Mouse (Mus musculus) limb, embryonic 15.5 days (tissue): ENCODE measurements around the gene 1700037H04Rik. TPM values are rescaled to one million over a fixed set of nuclear protein-coding genes. Genes with fewer than 3 reads are reported as not detected.

ENCODE experiments used
- ATAC-seq: fragments of 200-750 bp; cut with Nextera tagmentation; 2 replicates; pipeline ENCODE4 v1.8.0; 2017; ENCODE audit warnings: low read depth, moderate TSS enrichment; ENCODE audit not compliant: insufficient number of reproducible peaks, low FRiP score, low TSS enrichment
- H3K27ac ChIP-seq: fragments of 300-500 bp; sonication (generic); 2 replicates; pipeline ENCODE4 v1.5.1; 2015; ENCODE audit warnings: moderate library complexity, mild to moderate bottlenecking, inconsistent platforms
- H3K27me3 ChIP-seq: fragments of 300-500 bp; sonication (generic); 2 replicates; pipeline ENCODE4 v1.6.1; 2015; ENCODE audit warnings: inconsistent platforms
- H3K36me3 ChIP-seq: fragments of 300-500 bp; sonication (generic); 2 replicates; pipeline ENCODE4 v1.6.1; 2015; ENCODE audit warnings: inconsistent platforms
- H3K4me1 ChIP-seq: fragments of 300-500 bp; sonication (generic); 2 replicates; pipeline ENCODE4 v1.6.1; 2015; ENCODE audit warnings: inconsistent platforms
- H3K4me2 ChIP-seq: fragments of 300-500 bp; sonication (generic); 2 replicates; pipeline ENCODE4 v1.6.1; 2015; ENCODE audit warnings: mild to moderate bottlenecking, inconsistent platforms
- H3K4me3 ChIP-seq: fragments of 300-500 bp; sonication (generic); 2 replicates; pipeline ENCODE4 v1.5.1; 2015; ENCODE audit warnings: mild to moderate bottlenecking, inconsistent platforms
- H3K9ac ChIP-seq: fragments of 300-500 bp; sonication (generic); 2 replicates; pipeline ENCODE4 v1.6.1; 2015; ENCODE audit warnings: inconsistent platforms
- H3K9me3 ChIP-seq: fragments of 300-500 bp; sonication (generic); 2 replicates; pipeline ENCODE4 v1.6.1; 2016; ENCODE audit warnings: inconsistent platforms
- WGBS: fragments of 180-500 bp; shearing (Covaris S2); methylation state at CpG from one replicate; pipeline ENCODE4 v1.1.7; 2015; 5-methylcytosine and 5-hydroxymethylcytosine counted together
- polyA plus RNA-seq: library from polyadenylated mRNA; unstranded; fragments of >200 nt; fragmentation: Nextera tagmentation; extraction: Ambion mirVana; gene quantifications from 2 replicates; pipeline ENCODE4 v1.2.1, GENCODE M21; 2015

1700037H04Rik gene
- polyA plus RNA-seq, 1 experiment from 2014 or later = 56.0 TPM

GRCm38 (mm10) chr2:131142592-131142991 lies 17.3 kb downstream of the 1700037H04Rik start:
- H3K4me3 ChIP-seq = no peak overlapping the region
- H3K4me1 ChIP-seq = peaks cover 10% of the 10 kb centered on the region
- no peak for ATAC-seq
- 33% methylated on average over 18 of the region's 18 CpGs for WGBS
- peak overlapping the region; percentile 33; the same call in 1 of the 2 replicates for H3K27ac ChIP-seq
- no peak overlapping the region for H3K9ac ChIP-seq
- H3K9me3 ChIP-seq = no peaks in the 10 kb centered on the region
- peaks cover 96% of the 10 kb centered on the region for H3K36me3 ChIP-seq
- no peaks in the 10 kb centered on the region for H3K27me3 ChIP-seq
- H3K4me2 ChIP-seq = no peak overlapping the region

GRCm38 (mm10) chr2:131141336-131141986 lies 18.4 kb downstream of the 1700037H04Rik start:
- Histone ChIP-seq H3K9ac (no peak overlapping the region), H3K27ac (no peak overlapping the region), H3K9me3 (no peaks in the 10 kb centered on the region), H3K27me3 (no peaks in the 10 kb centered on the region), H3K36me3 (peaks cover 96% of the 10 kb centered on the region), H3K4me1 (peaks cover 10% of the 10 kb centered on the region), H3K4me3 (no peak overlapping the region), H3K4me2 (no peak overlapping the region)
- WGBS = 90% methylated on average over 8 of the region's 8 CpGs
- ATAC-seq = no peak

- H3K36me3 ChIP-seq = peaks cover 94% of the 10 kb centered on the region
- H3K27ac ChIP-seq = no peak overlapping the region
- no peak overlapping the region for H3K4me2 ChIP-seq
- 72% methylated on average over 5 of the region's 5 CpGs for WGBS
- no peak overlapping the region for H3K4me3 ChIP-seq
- no peak for ATAC-seq
- no peaks in the 10 kb centered on the region for H3K9me3 ChIP-seq
- H3K4me1 ChIP-seq = peaks cover 8% of the 10 kb centered on the region
- H3K27me3 ChIP-seq = no peaks in the 10 kb centered on the region
- H3K9ac ChIP-seq = no peak overlapping the region
Observed at GRCm38 (mm10) chr2:131140533-131140905, 19.4 kb downstream of the 1700037H04Rik start.

DNA sequence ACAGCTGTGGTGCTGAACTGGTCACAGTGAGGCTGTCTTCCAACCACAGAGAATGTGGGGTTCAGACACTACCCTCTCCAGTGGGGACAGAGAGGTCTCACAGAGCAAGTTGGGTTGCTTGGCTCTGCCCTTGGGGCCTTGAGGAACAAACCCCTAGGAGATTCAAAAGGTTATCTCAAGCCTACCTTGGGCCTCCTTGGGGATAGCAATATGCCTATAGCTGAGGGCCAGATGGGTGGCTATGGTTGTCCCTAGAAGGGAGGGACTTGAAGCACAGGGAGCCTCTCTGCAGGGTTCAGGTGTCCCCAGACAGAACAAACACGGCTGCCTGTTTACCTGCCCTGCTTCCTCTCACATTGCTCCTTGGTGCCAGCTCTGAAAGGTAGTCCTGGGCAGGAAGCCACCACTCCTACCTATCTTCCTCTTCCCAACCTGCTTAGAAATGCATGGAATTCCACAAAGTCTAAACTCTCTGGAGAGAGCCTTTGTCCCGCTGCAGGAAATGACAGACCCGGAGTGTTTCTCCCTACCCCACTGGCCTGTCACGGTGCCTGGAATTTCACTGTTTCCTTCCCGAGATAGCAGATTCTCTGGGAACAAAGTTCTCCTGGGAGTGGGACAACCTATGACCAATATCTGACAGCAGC lies 19.9 kb downstream of the 1700037H04Rik start:
- H3K9ac ChIP-seq = no peak overlapping the region
- H3K4me3 ChIP-seq = no peak overlapping the region
- H3K36me3 ChIP-seq = peaks cover 94% of the 10 kb centered on the region
- H3K27ac ChIP-seq = no peak overlapping the region; the same call in 1 of the 2 replicates
- peaks cover 12% of the 10 kb centered on the region; the same call in 1 of the 2 replicates for H3K4me1 ChIP-seq
- no peaks in the 10 kb centered on the region for H3K9me3 ChIP-seq
- no peak for ATAC-seq
- WGBS = 47% methylated on average over 5 of the region's 5 CpGs
- H3K27me3 ChIP-seq = no peaks in the 10 kb centered on the region
- no peak overlapping the region for H3K4me2 ChIP-seq

- 75% methylated on average over 5 of the region's 5 CpGs for WGBS
- no peak overlapping the region for H3K4me2 ChIP-seq
- H3K27ac ChIP-seq = no peak overlapping the region
- H3K27me3 ChIP-seq = no peaks in the 10 kb centered on the region
- H3K9ac ChIP-seq = no peak overlapping the region
- H3K36me3 ChIP-seq = peaks cover 94% of the 10 kb centered on the region
- no peak overlapping the region for H3K4me3 ChIP-seq
- no peaks in the 10 kb centered on the region for H3K9me3 ChIP-seq
- H3K4me1 ChIP-seq = peaks cover 12% of the 10 kb centered on the region; the same call in 1 of the 2 replicates
- ATAC-seq = no peak
Observed at GRCm38 (mm10) chr2:131139287-131139686, 20.6 kb downstream of the 1700037H04Rik start.

DNA sequence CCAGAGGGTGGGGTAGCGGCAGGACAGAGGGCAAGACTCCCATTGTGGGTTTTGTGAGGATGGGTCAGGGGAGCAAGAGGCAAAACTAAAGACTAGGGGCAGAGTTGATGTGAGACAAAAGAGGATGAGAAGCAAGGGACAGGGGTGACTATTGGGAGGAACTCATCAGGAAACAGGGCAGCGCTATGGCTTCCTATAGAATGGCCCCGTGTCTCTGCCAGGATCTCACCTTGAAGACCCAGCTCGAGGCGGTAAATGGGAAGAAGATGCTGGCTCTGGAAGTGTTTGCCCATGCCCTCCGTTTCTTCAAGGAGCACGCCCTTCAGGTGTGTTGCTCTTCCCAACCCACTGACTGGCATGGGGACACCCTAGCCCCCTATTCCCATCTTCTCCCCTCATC lies 21.1 kb downstream of the 1700037H04Rik start:
- Histone ChIP-seq H3K4me1 (peaks cover 12% of the 10 kb centered on the region; the same call in 1 of the 2 replicates), H3K36me3 (peaks cover 96% of the 10 kb centered on the region), H3K4me2 (no peak overlapping the region), H3K27me3 (no peaks in the 10 kb centered on the region), H3K9me3 (no peaks in the 10 kb centered on the region), H3K9ac (no peak overlapping the region), H3K27ac (no peak overlapping the region), H3K4me3 (no peak overlapping the region)
- 87% methylated on average over 7 of the region's 7 CpGs for WGBS
- no peak for ATAC-seq

DNA sequence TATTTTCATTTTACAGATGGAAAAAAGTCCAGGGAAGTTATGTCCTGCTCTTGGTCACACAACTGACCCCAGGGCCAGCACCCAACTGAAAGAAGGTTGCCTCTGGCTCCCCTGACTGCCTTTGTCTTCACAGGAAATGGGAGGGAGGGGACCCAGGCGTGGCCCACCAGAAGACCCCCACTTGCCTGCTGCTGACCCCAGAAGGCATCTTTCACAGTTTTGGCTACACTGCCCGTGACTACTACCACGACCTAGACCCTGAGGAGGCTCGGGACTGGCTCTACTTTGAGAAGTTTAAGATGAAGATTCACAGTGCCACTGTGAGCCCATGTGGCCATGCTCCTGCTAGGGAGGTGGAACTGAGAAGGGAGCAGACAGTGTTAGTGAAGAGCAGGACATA lies 21.6 kb downstream of the 1700037H04Rik start:
- H3K9ac ChIP-seq = no peak overlapping the region
- H3K27me3 ChIP-seq = no peaks in the 10 kb centered on the region
- H3K4me3 ChIP-seq = no peak overlapping the region
- no peak overlapping the region for H3K4me2 ChIP-seq
- 84% methylated on average over 4 of the region's 4 CpGs for WGBS
- peaks cover 12% of the 10 kb centered on the region; the same call in 1 of the 2 replicates for H3K4me1 ChIP-seq
- H3K27ac ChIP-seq = no peak overlapping the region
- no peak for ATAC-seq
- H3K9me3 ChIP-seq = no peaks in the 10 kb centered on the region
- H3K36me3 ChIP-seq = peaks cover 92% of the 10 kb centered on the region

- Histone ChIP-seq H3K27me3 (no peaks in the 10 kb centered on the region), H3K4me2 (no peak overlapping the region), H3K9ac (no peak overlapping the region), H3K36me3 (peaks cover 67% of the 10 kb centered on the region), H3K9me3 (no peaks in the 10 kb centered on the region), H3K4me1 (0 out of 2 replicates have a peak, but pooled peaks cover 4% of the 10 kb centered on the region), H3K4me3 (no peak overlapping the region), H3K27ac (no peak overlapping the region)
- 57% methylated on average over 11 of the region's 11 CpGs for WGBS
- no peak for ATAC-seq
Observed at GRCm38 (mm10) chr2:131135521-131136139, 24.3 kb downstream of the 1700037H04Rik start.

GRCm38 (mm10) chr2:131134826-131135400 lies 25.0 kb downstream of the 1700037H04Rik start:
- Histone ChIP-seq H3K27ac (0 out of 2 replicates have a peak overlapping the region, but pooled peaks have one; percentile 35), H3K27me3 (no peaks in the 10 kb centered on the region), H3K9me3 (no peaks in the 10 kb centered on the region), H3K9ac (peak overlapping the region; percentile 8; the same call in 1 of the 2 replicates), H3K4me2 (no peak overlapping the region), H3K36me3 (peaks cover 60% of the 10 kb centered on the region), H3K4me3 (no peak overlapping the region), H3K4me1 (0 out of 2 replicates have a peak, but pooled peaks cover 4% of the 10 kb centered on the region)
- 73% methylated on average over 8 of the region's 8 CpGs for WGBS
- ATAC-seq = no peak

DNA sequence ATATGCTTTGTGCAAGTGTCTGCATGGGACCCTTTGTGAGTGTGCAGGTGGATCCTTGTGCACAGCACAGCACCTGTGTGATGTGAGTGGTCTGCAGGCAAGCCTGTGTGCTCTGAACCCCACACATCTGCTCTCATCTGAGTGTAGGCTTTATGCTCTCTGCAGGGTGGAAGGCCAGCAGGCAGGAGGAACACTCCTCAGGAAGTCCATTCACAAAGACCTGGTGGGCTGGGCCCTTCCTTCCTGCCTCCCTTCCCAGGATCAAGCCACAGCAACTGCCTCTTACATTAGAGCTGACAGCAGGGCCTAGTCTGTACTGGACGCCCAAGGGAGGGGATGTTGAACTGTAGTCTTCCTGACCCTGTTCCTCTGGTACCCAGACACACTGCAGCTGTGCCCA lies 25.5 kb downstream of the 1700037H04Rik start:
- no peaks in the 10 kb centered on the region for H3K27me3 ChIP-seq
- no peaks in the 10 kb centered on the region for H3K9me3 ChIP-seq
- no peak overlapping the region for H3K4me2 ChIP-seq
- peaks cover 55% of the 10 kb centered on the region for H3K36me3 ChIP-seq
- no peak for ATAC-seq
- H3K4me1 ChIP-seq = 0 out of 2 replicates have a peak, but pooled peaks cover 4% of the 10 kb centered on the region
- H3K4me3 ChIP-seq = no peak overlapping the region
- H3K9ac ChIP-seq = no peak overlapping the region
- H3K27ac ChIP-seq = 0 out of 2 replicates have a peak overlapping the region, but pooled peaks have one; percentile 35
- WGBS = 57% methylated on average over 1 of the region's 1 CpGs

DNA sequence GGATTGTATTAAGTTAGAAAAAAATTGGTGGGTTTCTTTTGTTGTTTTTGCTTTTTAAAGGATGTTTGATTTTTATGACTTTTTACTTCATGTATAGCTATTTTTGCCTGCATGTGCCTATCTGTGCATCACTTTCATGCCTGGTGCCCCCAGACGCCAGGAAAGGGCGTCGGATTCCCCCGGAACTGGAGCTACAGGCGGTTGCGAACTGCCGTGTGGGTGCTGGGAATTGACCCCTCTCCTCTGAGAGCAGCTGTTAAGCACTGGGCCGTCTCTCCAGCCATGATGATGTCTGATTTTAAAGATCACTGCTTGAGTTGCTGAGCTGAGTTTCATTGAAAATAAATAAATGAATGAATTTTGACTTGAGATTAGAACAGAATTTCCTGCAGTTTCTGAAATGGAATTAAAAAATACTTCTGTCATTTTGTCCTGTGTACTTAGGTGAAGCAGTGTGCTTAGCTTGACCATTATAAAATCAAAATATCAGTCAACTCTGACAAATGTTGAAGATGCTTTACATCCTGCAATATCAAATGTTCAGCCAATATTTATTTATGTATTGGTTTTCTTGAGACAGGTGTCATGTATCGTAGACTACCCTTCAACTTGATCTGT lies 26.8 kb downstream of the 1700037H04Rik start, which contains the start of gene Gm11037:
Gene Gm11037, plus strand, starts transcription at position 568 of the 618 bp plus-strand sequence.
- H3K36me3 ChIP-seq = peaks cover 41% of the 10 kb centered on the region
- H3K27ac ChIP-seq = no peak within 1 kb of the TSS; the same call in 1 of the 2 replicates
- 75% methylated on average over 9 of the region's 9 CpGs for WGBS

More for the DNA sequence above, 26.8 kb downstream of the 1700037H04Rik start, which contains the start of gene Gm11037:
- Histone ChIP-seq H3K4me1 (peaks cover 10% of the 10 kb centered on the region), H3K4me2 (no peak within 1 kb of the TSS), H3K9ac (no peak within 1 kb of the TSS), H3K4me3 (no peak within 1 kb of the TSS), H3K9me3 (no peaks in the 10 kb centered on the region), H3K27me3 (no peaks in the 10 kb centered on the region)
- ATAC-seq = no peak
